In the genomic region with DNA sequence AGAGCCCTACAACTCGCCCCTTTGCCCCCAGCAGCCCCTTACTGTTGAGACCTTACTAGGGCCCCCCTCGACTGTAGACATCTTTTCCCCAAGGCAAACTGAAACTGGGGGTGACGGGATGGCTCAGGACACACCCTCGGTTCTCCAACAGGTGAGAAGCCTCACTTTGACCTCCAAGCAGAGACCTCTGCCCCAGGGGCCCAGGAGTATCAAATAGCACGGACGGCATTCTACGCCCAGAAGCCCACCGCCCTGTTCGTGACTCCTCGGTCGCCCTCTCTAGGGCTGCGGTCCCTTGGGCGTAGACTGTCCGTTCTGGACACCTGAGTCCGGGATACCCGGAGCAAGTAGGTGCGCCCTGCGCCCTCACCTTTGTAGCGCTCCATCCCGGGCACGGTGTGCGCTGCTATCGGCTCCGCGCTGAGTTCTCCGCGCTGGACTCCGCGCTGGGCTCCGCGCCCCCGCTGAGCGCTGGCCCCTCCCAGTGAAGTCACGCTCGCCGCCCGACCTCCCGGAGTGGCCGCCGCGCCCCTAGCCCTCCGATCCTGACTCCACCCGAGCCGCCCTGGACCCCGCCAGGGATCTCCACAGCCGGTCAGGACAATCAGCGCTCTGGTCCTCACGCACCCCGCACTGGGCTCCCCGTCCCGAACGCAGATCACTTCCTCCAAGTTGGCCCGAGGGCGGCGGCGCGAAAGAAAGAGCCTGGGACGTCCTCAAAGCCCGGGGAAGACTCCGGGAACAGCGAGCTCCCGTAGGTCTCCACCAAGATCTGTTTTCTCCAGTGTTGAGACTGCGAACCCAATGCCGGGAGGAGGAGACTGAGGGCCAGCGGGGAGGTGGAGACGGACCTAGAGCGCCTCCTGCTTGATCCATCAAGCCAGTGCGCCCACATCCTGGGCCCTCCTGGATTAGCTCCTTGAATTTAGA, we compare ENCODE assay signal across 9 mouse cellular contexts. TPM values are rescaled to one million over a fixed set of nuclear protein-coding genes. Genes with fewer than 3 reads are reported as not detected.
A peak's percentile ranks its signal among the peaks of the same experiment; 100 is the strongest.
DNase-seq lines count a peak whose midpoint lies in the region; ATAC-seq and TF ChIP-seq lines count a peak whose summit lies in the region.
"Had no signal": no experiment of that assay in that cellular context is flagged by ENCODE, and none has a peak within 500 bp of the region (broad histone marks: within the 10 kb centered on the region; RNA-seq: fewer than 3 reads in every experiment).

Afap1l2 (minus strand) TSS at position 448 of the 930 bp plus-strand sequence.

- ATAC-seq in hindbrain, embryonic 13.5 days (ENCODE audit: low FRiP score), result peak; percentile 39; the same call in 1 of the 2 replicates
- peak; percentile 33; the same call in 1 of the 2 replicates for ATAC-seq in midbrain, embryonic 11.5 days (ENCODE audit: low FRiP score)

- WGBS in hindbrain, embryonic 13.5 days, result 3% methylated on average over 68 of the region's 68 CpGs
- WGBS in midbrain, embryonic 11.5 days, result 3% methylated on average over 68 of the region's 68 CpGs

- no peaks in the 10 kb centered on the region for H3K36me3 ChIP-seq in hindbrain, embryonic 13.5 days
- no peaks in the 10 kb centered on the region for H3K36me3 ChIP-seq in midbrain, embryonic 11.5 days (ENCODE audit: control insufficient read depth, insufficient read depth, low read length)

- peak; percentile 63 for TF ChIP-seq CTCF in left cerebral cortex, adult 2 months (IDR thresholded peaks at IDR 0.05)

- peak within 1 kb of the TSS; percentile 84 for H3K4me2 ChIP-seq in hindbrain, embryonic 13.5 days
- peak within 1 kb of the TSS; percentile 92 for H3K4me2 ChIP-seq in midbrain, embryonic 11.5 days

- peak within 1 kb of the TSS; percentile 59 for H3K4me3 ChIP-seq in left cerebral cortex, adult 2 months
- H3K4me3 ChIP-seq in hindbrain, embryonic 13.5 days, result peak within 1 kb of the TSS; percentile 48
- peak within 1 kb of the TSS; percentile 48 for H3K4me3 ChIP-seq in midbrain, embryonic 11.5 days (ENCODE audit: low read depth, low read length)

- peak within 1 kb of the TSS; percentile 79 for H3K27ac ChIP-seq in left cerebral cortex, adult 2 months
- H3K27ac ChIP-seq in hindbrain, embryonic 13.5 days, result no peak within 1 kb of the TSS
- no peak within 1 kb of the TSS for H3K27ac ChIP-seq in midbrain, embryonic 11.5 days (ENCODE audit: low read depth, low read length)

- peak; percentile 34 to 40 for DNase-seq in left cerebral cortex, adult 2 months (ENCODE audit: extremely low spot score in 1 of 2, low spot score in 2 of 2)
- no peak for DNase-seq in left cerebral cortex, adult 8-10 months (ENCODE audit: low spot score in 2 of 2)
- DNase-seq in cerebellum, adult 18-20 months, result peak; percentile 87 to 89
- peak; percentile 34 to 46 for DNase-seq in frontal cortex, postnatal 36 days (ENCODE audit: low spot score in 2 of 2)
- DNase-seq in left cerebral cortex, postnatal 14 days (ENCODE audit: low spot score in 2 of 2), result peak; percentile 37 to 42
- peak; percentile 91 for DNase-seq in midbrain, embryonic 11.5 days (ENCODE audit: low spot score, missing footprints)
- DNase-seq in urinary bladder, postnatal 10 days (ENCODE audit: low spot score), result peak; percentile 21

- no peaks in the 10 kb centered on the region for H3K9me3 ChIP-seq in hindbrain, embryonic 13.5 days
- H3K9me3 ChIP-seq in midbrain, embryonic 11.5 days (ENCODE audit: control insufficient read depth, low read length), result no peaks in the 10 kb centered on the region

- intact Hi-C loops in left cerebral cortex, adult 2 months (cut with DNase I), result loop anchor here (1.0 to 5.0 kb wide), 2 partner anchors 36 to 89 kb away; no protein-coding TSS in a partner anchor
- intact Hi-C loops in left cerebral cortex, postnatal 14 days (cut with DNase I), result loop anchor here (2.0 kb wide), 1 partner anchor 89 kb away; no protein-coding TSS in a partner anchor

- H3K27me3 ChIP-seq in hindbrain, embryonic 13.5 days, result peaks cover 54% of the 10 kb centered on the region
- peaks cover 22% of the 10 kb centered on the region for H3K27me3 ChIP-seq in midbrain, embryonic 11.5 days (ENCODE audit: control insufficient read depth, insufficient read depth, low read length)

- H3K9ac ChIP-seq in hindbrain, embryonic 13.5 days, result peak within 1 kb of the TSS; percentile 74
- H3K9ac ChIP-seq in midbrain, embryonic 11.5 days (ENCODE audit: low read length), result peak within 1 kb of the TSS; percentile 28; the same call in 1 of the 2 replicates

- peaks cover 30% of the 10 kb centered on the region for H3K4me1 ChIP-seq in hindbrain, embryonic 13.5 days (replicated peaks)
- peaks cover 8% of the 10 kb centered on the region for H3K4me1 ChIP-seq in midbrain, embryonic 11.5 days (ENCODE audit: control insufficient read depth, insufficient read depth, low read length)

RNA-seq across cellular contexts. Expression of gene Afap1l2, which starts in this region (rescaled TPM):
- total RNA-seq in left cerebral cortex, adult 2 months (2021), result 1 to 10 TPM; 7.9 to 8.4 TPM
- 10 to 100 TPM in 1 of 4 experiments, 1 to 10 TPM in 3; 6.8 to 10.2 (median 8.2) TPM for total RNA-seq in left cerebral cortex, adult 8-10 months (2022)
- polyA plus RNA-seq in hindbrain, embryonic 13.5 days (2015; fragmentation: Nextera tagmentation; extraction: Ambion mirVana), result 9.5 and 12.2 TPM in 2 replicates
- total RNA-seq in left cerebral cortex, postnatal 14 days (2021), result 10 to 100 TPM; 11.9 to 13.4 TPM
- 3.0 and 3.5 TPM in 2 replicates for polyA plus RNA-seq in midbrain, embryonic 11.5 days (2014; fragmentation: Nextera tagmentation; extraction: Ambion mirVana)
- total RNA-seq: MEL had no signal

Comparison
In these comparisons a context has a peak if more than half of its experiments do, and no peak if none do; other contexts are left out.
1. DNase-seq: peak in left cerebral cortex, adult 2 months (2 of 2), cerebellum, adult 18-20 months (2 of 2), frontal cortex, postnatal 36 days (2 of 2), left cerebral cortex, postnatal 14 days (2 of 2), midbrain, embryonic 11.5 days (single experiment) and urinary bladder, postnatal 10 days (single experiment); none in left cerebral cortex, adult 8-10 months (0 of 2).
2. Peak in every context shown above with its lines, with median percentiles within 50 percentile points of each other: H3K4me3 ChIP-seq.